Mouse (Mus musculus): ENCODE data around the gene Hoxd13. TPM values are rescaled to one million over a fixed set of nuclear protein-coding genes. Genes with fewer than 3 reads are reported as not detected.

The Hoxd13 gene
- not detected for polyA plus RNA-seq (2017; shearing (Covaris generic))

DNA sequence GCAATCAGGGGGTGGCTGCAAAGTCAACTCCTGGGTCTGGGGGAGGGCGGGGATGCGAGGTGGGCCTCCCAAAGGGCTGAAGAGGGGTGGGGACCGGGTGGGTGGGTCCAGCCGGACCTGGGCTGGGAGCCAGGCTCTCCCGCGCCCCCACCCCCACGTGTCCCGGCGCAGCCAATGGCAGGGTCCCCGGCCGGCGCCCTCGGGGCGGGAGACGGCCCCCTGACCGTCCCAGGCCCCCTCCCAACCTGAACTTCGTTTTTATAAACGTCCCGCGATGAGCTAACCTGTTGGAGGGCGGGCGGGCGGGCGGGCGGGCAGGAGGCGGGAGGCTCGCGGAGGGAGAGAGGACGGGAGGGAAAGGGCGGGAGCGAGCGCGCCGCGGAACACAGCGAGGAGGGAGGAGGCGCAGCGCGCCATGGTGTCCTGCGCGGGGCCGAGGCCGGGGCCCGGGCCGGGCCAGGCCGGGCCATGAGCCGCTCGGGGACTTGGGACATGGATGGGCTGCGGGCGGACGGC lies at the start of gene Hoxd13:
Gene Hoxd13 (plus strand): TSS at position 469 of the 516 bp plus-strand sequence.

DNA sequence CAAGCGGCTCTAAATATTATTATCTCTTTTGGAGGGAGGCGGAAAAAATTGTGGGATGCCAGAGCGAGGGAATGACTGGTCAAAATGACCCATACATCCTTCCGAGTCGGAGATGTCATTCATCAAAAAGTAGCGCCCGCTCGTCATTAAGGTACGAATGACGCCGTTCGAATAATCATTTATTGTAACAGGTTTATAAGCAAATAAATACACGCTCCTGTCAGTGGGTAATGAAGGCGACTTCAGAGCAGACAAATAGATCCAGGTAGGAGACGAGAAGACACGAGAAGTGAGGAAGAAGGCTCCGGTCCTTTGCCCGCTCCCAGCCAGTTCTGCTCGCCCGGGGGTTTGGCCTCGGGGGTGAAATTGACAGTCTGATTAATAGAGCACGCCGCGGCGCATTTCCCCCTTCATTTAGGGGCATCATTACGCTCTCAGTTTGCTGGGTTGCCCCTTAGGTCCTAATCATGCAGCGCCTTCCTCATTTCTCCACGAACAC lies 8.6 kb upstream of the Hoxd13 start, which contains the start of gene Evx2:
Gene Evx2 (minus strand): TSS at position 51 of the 499 bp plus-strand sequence.

DNA sequence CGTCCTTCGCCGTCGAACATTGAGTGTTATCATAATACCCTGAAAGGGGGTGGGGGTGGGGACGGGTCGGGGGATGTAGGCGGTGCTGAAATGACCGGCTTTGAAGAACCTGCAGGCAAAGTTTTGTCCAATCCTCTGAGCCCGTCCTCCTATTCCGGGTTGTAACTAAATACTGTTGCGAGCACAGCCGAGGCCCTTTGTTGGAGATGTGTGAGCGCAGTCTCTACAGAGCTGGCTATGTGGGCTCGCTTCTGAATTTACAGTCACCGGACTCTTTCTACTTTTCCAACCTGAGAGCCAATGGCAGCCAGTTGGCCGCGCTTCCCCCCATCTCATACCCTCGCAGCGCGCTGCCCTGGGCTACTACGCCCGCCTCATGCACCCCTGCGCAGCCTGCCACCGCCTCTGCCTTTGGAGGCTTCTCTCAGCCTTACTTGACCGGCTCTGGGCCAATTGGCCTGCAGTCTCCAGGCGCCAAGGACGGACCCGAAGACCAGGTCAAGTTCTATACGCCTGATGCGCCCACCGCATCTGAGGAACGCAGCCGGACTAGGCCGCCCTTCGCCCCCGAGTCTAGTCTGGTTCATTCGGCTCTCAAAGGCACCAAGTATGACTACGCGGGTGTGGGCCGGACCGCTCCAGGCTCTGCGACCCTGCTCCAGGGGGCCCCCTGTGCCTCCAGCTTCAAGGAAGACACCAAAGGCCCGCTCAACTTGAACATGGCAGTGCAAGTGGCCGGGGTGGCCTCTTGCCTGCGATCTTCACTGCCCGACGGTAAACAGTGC lies 7.0 kb downstream of the Hoxd13 start, which contains the start of gene Hoxd12:
Gene Hoxd12 (plus strand): TSS at position 133 of the 785 bp plus-strand sequence.

DNA sequence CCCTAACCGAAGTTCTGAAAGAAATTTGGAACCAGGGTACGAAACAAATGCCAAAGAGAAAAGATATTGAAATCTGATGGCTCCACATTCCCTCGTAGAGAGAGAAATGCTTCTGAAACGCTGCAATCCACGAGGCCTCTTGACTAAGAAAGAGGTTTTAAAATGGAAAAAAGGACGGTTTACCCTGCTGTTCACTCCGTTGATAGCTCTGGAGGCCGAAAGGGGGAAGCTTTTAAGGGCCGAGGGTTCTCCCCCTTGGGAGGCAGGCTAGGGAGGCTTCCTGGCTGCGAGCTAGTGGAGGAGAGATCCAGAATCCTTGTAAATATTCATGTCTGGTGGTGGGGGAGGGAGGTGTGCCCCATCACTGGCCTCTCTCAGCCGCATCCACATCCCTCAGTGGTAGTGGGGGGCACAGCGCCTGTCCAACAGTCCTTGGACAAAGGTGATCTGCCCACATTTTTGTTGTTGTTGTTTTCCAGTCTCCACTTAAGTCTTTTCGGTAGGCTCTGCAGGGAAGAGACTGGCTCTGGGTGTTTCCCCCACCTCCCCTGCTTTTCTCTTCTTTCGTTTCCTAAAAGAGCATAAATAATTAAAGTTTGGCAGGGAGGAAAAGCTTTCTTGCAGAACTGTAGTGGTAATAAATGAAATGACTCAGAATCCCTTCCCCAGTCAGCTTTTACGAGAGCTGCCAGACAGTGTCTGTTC lies 10.9 kb downstream of the Hoxd13 start, which contains the start of gene Hoxd11:
Gene Hoxd11 (plus strand): TSS at position 667 of the 705 bp plus-strand sequence.

DNA sequence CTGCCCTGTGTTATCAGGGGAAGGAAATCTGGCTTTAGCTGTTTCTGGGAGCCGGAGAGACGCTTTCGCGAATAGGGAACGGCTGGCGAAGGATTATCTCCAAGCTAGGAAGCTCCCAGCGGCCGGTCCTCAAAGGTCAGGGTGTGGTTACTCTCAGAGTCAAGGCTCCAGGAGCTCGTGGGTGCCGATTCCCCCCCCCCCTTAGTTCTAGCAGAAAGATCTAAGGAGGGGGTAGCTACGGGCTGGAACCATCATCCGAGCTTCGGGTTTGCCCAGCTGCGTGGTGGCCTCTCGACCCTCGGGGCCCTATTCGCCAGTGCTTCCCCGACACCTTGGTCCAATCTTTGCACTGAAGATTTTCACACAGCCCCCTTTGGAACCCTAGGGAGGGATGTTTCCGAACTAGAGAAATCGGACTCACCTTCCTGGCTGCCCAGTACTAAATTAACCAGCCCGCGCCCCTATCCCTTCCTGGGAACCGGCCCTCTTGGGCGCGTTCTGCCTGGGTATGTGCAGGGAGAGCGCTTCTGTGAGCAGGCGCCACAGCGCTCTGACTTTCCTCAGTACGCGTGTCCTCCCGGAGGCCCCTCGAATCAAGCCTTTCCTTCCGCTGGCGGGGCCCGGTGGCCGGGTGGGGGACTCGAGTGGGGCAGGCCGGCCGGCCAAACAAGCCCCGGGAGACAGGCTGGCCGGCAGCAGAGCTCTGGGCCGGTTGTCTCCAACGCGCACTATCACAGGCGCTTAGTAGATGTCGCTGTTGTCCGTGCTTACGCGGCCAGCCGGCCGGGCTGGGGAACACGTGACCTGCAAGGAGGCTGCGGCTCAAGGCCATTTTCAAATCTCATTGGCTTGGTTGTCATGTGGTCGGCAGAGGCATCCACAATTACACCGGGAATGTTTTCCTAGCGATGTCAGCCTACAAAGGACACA lies 23.2 kb downstream of the Hoxd13 start, which contains the start of gene Hoxd10:
Gene Hoxd10 (plus strand): TSS at position 903 of the 930 bp plus-strand sequence.

DNA sequence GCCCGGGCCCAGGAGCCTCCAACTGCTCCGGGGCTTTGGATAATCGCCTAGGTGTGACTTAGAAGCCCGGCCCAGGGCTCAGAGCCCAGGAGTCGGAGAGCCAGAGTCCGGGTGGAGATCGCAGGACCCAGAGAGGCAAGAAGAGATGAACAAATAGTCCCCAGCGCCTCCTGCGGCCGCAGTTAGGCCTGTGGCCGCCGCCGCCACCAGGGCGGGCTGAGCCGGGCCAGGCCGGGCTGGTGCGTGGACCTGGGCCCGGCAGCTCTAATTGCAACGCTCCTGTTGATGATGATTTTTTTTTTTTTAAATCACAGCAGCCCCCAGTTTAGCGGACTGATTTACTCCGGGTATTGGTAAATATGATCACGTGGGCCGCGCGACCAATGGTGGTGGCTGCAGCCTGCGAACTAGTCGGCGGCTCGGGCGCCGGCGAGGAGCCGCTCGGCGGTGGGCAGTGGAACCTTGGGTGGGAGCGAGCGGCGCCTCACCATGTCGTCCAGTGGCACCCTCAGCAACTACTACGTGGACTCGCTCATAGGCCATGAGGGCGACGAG lies 29.5 kb downstream of the Hoxd13 start, which contains the start of gene Hoxd9:
Gene Hoxd9 (plus strand): TSS at position 161 of the 555 bp plus-strand sequence.

DNA sequence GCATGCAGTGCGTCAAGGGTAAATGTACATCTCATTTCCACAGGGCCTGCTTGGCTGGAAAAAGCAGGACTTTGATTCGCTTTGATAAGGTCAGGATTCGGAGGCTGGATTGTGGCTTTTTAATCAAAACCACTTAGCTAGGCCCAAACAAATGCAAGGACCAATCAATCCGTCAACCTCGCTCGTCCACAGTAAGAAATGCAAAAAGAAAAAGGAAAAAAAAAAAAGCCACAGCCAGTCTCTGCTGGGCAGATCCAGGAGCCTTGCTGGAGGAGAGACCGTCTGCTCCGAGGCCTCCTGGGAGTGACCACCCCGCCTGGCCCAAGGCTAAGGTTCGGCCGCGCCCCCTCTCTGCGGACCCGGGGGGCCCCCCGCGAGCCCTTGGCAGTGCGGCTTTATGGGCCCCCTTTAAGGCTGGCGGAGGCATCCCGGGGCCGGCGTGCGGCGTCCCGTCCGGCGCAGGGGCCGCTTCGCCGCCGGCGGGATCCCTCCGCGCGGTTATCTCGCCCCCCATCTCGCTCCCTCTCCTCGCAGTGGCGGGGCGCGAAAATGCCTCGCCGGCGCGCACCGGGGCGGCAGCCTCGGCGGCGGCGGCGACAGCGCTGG lies 36.4 kb downstream of the Hoxd13 start, which contains the start of gene Hoxd8:
Gene Hoxd8 (plus strand): TSS at position 223 of the 606 bp plus-strand sequence.

DNA sequence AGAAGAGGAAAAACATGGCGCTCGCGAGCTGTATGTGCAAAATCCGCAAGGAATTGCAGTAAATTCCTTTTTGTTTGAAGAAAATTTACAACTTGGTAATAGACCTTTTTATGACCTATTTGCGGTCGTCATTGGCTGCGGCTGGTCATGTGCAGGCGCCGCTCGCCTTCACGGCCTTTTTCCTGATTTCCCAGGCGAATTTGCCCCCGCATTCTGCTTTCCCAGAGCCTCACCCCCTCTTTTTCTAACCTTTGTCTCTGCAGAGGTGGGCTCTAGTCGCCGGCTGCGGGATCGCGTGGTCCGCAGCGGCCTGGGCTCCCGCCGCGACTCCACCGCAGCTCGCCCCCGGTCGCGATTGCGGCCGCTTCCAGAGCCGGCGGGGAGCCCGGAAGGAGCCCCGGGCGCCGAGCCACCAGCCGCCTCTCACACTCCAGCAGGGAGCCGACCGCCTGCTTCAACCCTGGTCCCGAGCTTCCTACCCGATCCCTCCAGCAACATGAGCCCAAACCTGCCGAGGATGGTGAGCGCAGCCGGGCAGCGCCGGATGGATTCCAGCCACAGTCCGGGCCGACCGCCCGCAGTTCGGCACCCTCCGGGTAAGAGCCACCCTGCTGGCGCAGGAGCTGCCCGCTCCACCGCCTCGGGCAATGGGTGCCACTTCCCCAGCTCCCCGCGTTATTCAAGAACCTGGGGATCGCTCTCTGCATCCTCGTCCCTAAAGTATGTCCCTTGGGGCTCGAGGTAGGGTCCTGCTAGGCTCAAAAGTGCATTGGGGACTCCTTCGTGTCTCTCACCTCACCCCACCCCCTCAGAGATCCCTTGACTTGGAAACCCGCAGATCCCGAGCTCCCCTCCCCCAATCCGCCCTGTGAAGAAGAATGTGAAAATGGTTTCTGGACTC lies 43.9 kb downstream of the Hoxd13 start, which contains the start of the genes Hoxd3 and Hoxd4:
Gene Hoxd3 (plus strand): TSS at position 207 of the 901 bp plus-strand sequence.
Gene Hoxd4 (plus strand): TSS at position 209 of the 901 bp plus-strand sequence.

Other genes starting within 250 kb of the Hoxd13 start
- 26.6 TPM for gene Lnpk, start 88.9 kb upstream of the Hoxd13 start, polyA plus RNA-seq (2017; shearing (Covaris generic))
- not detected for gene Evx2, start 8.8 kb upstream of the Hoxd13 start, polyA plus RNA-seq (2017; shearing (Covaris generic))
- not detected for gene Hoxd12, start 6.7 kb downstream of the Hoxd13 start, polyA plus RNA-seq (2017; shearing (Covaris generic))
- not detected for gene Hoxd11, start 11.2 kb downstream of the Hoxd13 start, polyA plus RNA-seq (2017; shearing (Covaris generic))
- not detected for gene Hoxd10, start 23.6 kb downstream of the Hoxd13 start, polyA plus RNA-seq (2017; shearing (Covaris generic))
- not detected for gene Hoxd9, start 29.4 kb downstream of the Hoxd13 start, polyA plus RNA-seq (2017; shearing (Covaris generic))
- not detected for gene Hoxd8, start 36.3 kb downstream of the Hoxd13 start, polyA plus RNA-seq (2017; shearing (Covaris generic))
- not detected for gene Hoxd3, start 43.6 kb downstream of the Hoxd13 start, polyA plus RNA-seq (2017; shearing (Covaris generic))
- not detected for gene Hoxd4, start 43.6 kb downstream of the Hoxd13 start, polyA plus RNA-seq (2017; shearing (Covaris generic))
- not detected for gene Gm28230, start 58.4 kb downstream of the Hoxd13 start, polyA plus RNA-seq (2017; shearing (Covaris generic))
- gene Hoxd1, start 94.7 kb downstream of the Hoxd13 start, polyA plus RNA-seq (2017; shearing (Covaris generic)), result not detected
- 32.2 TPM for gene Mtx2, start 157.5 kb downstream of the Hoxd13 start, polyA plus RNA-seq (2017; shearing (Covaris generic))